Mouse (Mus musculus) intestine, postnatal 0 days (tissue): ENCODE results near the gene Prodh2. TPM values are rescaled to one million over a fixed set of nuclear protein-coding genes. Genes with fewer than 3 reads are reported as not detected.
"Not testable (repeated sequence)": the region's sequence is repeated elsewhere in the genome, so short reads cannot be mapped to it uniquely, and the experiment has no call there.

Experiments
- ATAC-seq: fragments of 200-750 bp; cut with Nextera tagmentation; 2 replicates; pipeline ENCODE4 v1.8.0; 2017; ENCODE audit warnings: mild to moderate bottlenecking, moderate TSS enrichment, moderate library complexity
- H3K27ac ChIP-seq: fragments of 300-500 bp; sonication (generic); 2 replicates; pipeline ENCODE4 v1.5.1; 2014; ENCODE audit warnings: mild to moderate bottlenecking, low read depth, low read length, moderate library complexity
- H3K27me3 ChIP-seq: fragments of 300-500 bp; sonication (generic); replicated peaks from 2 replicates; pipeline ENCODE4 v1.6.1; 2014; ENCODE audit warnings: low read length, mixed read lengths; ENCODE audit not compliant: control insufficient read depth, insufficient read depth
- H3K36me3 ChIP-seq: fragments of 300-500 bp; sonication (generic); 2 replicates; pipeline ENCODE4 v1.6.1; 2014; ENCODE audit warnings: mild to moderate bottlenecking, moderate library complexity; ENCODE audit not compliant: control insufficient read depth, insufficient read depth
- H3K4me1 ChIP-seq: fragments of 300-500 bp; sonication (generic); replicated peaks from 2 replicates; pipeline ENCODE4 v1.6.1; 2014; ENCODE audit warnings: antibody characterized with exemption, low read length, mixed read lengths; ENCODE audit not compliant: control insufficient read depth, insufficient read depth
- H3K4me2 ChIP-seq: fragments of 300-500 bp; sonication (generic); replicated peaks from 2 replicates; pipeline ENCODE4 v1.6.1; 2014; ENCODE audit warnings: low read depth, mild to moderate bottlenecking, moderate library complexity
- H3K4me3 ChIP-seq: fragments of 300-500 bp; sonication (generic); 2 replicates; pipeline ENCODE4 v1.5.1; 2014; ENCODE audit warnings: low read depth, low read length
- H3K9ac ChIP-seq: fragments of 300-500 bp; sonication (generic); 2 replicates; pipeline ENCODE4 v1.6.1; 2014; ENCODE audit warnings: mild to moderate bottlenecking, low read depth, low read length
- H3K9me3 ChIP-seq: fragments of 300-500 bp; sonication (generic); 2 replicates; pipeline ENCODE4 v1.6.1; 2016; ENCODE audit warnings: mixed run types; ENCODE audit not compliant: control insufficient read depth
- CTCF ChIP-seq: sonication (generic); IDR thresholded peaks from 2 replicates; pipeline ENCODE4 v1.5.1; 2016; ENCODE audit warnings: low read depth, mild to moderate bottlenecking, control low read depth, antibody characterized with exemption, moderate library complexity
- WGBS: fragments of 180-500 bp; shearing (Covaris S2); extraction: QIAGEN DNeasy Blood & Tissue Kit; methylation state at CpG from one replicate; pipeline ENCODE4 v1.1.7; 2014; 5-methylcytosine and 5-hydroxymethylcytosine counted together
- polyA plus RNA-seq: library from polyadenylated mRNA; unstranded; fragments of >200 nt; fragmentation: Nextera tagmentation; extraction: Ambion mirVana; gene quantifications from 2 replicates; pipeline ENCODE4 v1.2.1, GENCODE M21; 2015

The Prodh2 gene
- polyA plus RNA-seq, 1 experiment from 2014 or later, result 3.9 TPM

GRCm38 (mm10) chr7:30501159-30501558 lies 7.7 kb downstream of the Prodh2 start:
- TF ChIP-seq CTCF, result peak; percentile 53
- not testable (repeated sequence) for H3K4me2 ChIP-seq, H3K4me3 ChIP-seq, H3K9me3 ChIP-seq, H3K27ac ChIP-seq, H3K36me3 ChIP-seq, H3K27me3 ChIP-seq, H3K4me1 ChIP-seq, ATAC-seq, H3K9ac ChIP-seq
- WGBS, result 79% methylated on average over 5 of the region's 5 CpGs

- H3K9ac ChIP-seq, result no peak overlapping the region
- H3K36me3 ChIP-seq, result no peaks in the 10 kb centered on the region
- H3K27ac ChIP-seq, result no peak overlapping the region
- no peak for TF ChIP-seq CTCF
- H3K4me2 ChIP-seq, result no peak overlapping the region
- H3K4me3 ChIP-seq, result no peak overlapping the region
- 66% methylated on average over 4 of the region's 4 CpGs for WGBS
- H3K4me1 ChIP-seq, result no peaks in the 10 kb centered on the region
- no peaks in the 10 kb centered on the region for H3K27me3 ChIP-seq
- H3K9me3 ChIP-seq, result no peaks in the 10 kb centered on the region
- ATAC-seq, result no peak
Observed at GRCm38 (mm10) chr7:30508061-30508460, 14.6 kb downstream of the Prodh2 start.

GRCm38 (mm10) chr7:30515003-30515760 lies 21.8 kb downstream of the Prodh2 start:
- no peak overlapping the region for H3K9ac ChIP-seq
- 61% methylated on average over 24 of the region's 24 CpGs for WGBS
- H3K4me2 ChIP-seq, result no peak overlapping the region
- H3K4me3 ChIP-seq, result no peak overlapping the region
- no peaks in the 10 kb centered on the region for H3K36me3 ChIP-seq
- no peak overlapping the region for H3K27ac ChIP-seq
- no peaks in the 10 kb centered on the region for H3K27me3 ChIP-seq
- H3K9me3 ChIP-seq, result no peaks in the 10 kb centered on the region
- ATAC-seq, result no peak
- no peak for TF ChIP-seq CTCF
- no peaks in the 10 kb centered on the region for H3K4me1 ChIP-seq

- no peak overlapping the region for H3K9ac ChIP-seq
- H3K36me3 ChIP-seq, result peaks cover 5% of the 10 kb centered on the region; the same call in 1 of the 2 replicates
- H3K4me3 ChIP-seq, result no peak overlapping the region
- TF ChIP-seq CTCF, result no peak
- H3K27me3 ChIP-seq, result no peaks in the 10 kb centered on the region
- no peak overlapping the region for H3K4me2 ChIP-seq
- no peak overlapping the region for H3K27ac ChIP-seq
- ATAC-seq, result no peak
- H3K9me3 ChIP-seq, result no peaks in the 10 kb centered on the region
- no peaks in the 10 kb centered on the region for H3K4me1 ChIP-seq
- WGBS, result 33% methylated on average over 8 of the region's 8 CpGs
Observed at GRCm38 (mm10) chr7:30518325-30518724, 24.9 kb downstream of the Prodh2 start.

- no peak for ATAC-seq
- Histone ChIP-seq H3K27me3 (no peaks in the 10 kb centered on the region), H3K36me3 (peaks cover 16% of the 10 kb centered on the region; the same call in 1 of the 2 replicates), H3K27ac (no peak overlapping the region), H3K4me2 (no peak overlapping the region), H3K9ac (no peak overlapping the region), H3K4me3 (no peak overlapping the region), H3K9me3 (no peaks in the 10 kb centered on the region), H3K4me1 (no peaks in the 10 kb centered on the region)
- 74% methylated on average over 4 of the region's 4 CpGs for WGBS
- no peak for TF ChIP-seq CTCF
Observed at GRCm38 (mm10) chr7:30520396-30520795, 27.0 kb downstream of the Prodh2 start.

- no peak for TF ChIP-seq CTCF
- Histone ChIP-seq H3K4me2 (no peak overlapping the region), H3K4me3 (no peak overlapping the region), H3K9ac (no peak overlapping the region), H3K36me3 (peaks cover 16% of the 10 kb centered on the region; the same call in 1 of the 2 replicates), H3K9me3 (no peaks in the 10 kb centered on the region), H3K4me1 (no peaks in the 10 kb centered on the region), H3K27ac (no peak overlapping the region), H3K27me3 (no peaks in the 10 kb centered on the region)
- no peak for ATAC-seq
- 83% methylated on average over 5 of the region's 5 CpGs for WGBS
Observed at GRCm38 (mm10) chr7:30520856-30521255, 27.4 kb downstream of the Prodh2 start.
